Mouse (Mus musculus) liver (tissue): ENCODE data around the gene Ldhd.
A peak's percentile ranks its signal among the peaks of the same experiment; 100 is the strongest.

ENCODE experiments used
- DNase-seq: peaks from one replicate; pipeline ENCODE4 v3.0.0-alpha.2; 2020; ENCODE audit warnings: mixed read lengths

Ldhd gene

DNA sequence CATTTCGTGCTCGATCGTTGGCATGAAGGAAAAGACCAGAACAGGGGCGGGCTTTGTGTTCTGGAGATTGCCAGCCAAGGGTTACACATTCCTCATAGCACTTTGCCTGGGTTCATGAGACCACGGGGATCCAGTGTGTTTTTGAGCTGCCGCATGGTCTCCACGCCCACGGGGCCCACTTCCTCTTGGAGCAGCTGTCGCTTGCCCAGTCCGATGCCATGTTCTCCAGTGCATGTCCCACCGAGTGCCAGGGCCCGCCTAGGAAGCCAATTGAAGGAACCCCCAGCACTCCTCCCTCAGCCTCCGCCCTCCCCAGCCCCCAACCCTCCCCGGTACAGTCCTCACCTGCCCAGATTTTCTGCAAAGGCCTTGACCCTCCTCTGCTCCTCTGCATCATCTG, 3.2 kb downstream of the Ldhd start:
- no peak for DNase-seq

DNA sequence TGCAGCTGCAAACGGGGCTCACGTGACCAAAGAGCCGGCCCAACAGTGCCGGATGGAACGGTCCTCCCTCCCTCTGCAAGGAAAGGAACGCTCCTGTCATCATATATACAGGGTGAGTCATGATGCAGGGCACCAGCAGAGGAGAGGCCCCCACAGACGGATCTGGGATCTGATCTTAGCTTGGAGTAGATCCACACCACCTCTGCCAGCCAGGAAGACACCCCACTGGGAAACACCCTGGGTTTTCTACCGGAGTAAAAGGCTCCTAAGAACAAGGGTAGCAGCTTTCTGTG, 3.7 kb downstream of the Ldhd start:
- no peak for DNase-seq

DNA sequence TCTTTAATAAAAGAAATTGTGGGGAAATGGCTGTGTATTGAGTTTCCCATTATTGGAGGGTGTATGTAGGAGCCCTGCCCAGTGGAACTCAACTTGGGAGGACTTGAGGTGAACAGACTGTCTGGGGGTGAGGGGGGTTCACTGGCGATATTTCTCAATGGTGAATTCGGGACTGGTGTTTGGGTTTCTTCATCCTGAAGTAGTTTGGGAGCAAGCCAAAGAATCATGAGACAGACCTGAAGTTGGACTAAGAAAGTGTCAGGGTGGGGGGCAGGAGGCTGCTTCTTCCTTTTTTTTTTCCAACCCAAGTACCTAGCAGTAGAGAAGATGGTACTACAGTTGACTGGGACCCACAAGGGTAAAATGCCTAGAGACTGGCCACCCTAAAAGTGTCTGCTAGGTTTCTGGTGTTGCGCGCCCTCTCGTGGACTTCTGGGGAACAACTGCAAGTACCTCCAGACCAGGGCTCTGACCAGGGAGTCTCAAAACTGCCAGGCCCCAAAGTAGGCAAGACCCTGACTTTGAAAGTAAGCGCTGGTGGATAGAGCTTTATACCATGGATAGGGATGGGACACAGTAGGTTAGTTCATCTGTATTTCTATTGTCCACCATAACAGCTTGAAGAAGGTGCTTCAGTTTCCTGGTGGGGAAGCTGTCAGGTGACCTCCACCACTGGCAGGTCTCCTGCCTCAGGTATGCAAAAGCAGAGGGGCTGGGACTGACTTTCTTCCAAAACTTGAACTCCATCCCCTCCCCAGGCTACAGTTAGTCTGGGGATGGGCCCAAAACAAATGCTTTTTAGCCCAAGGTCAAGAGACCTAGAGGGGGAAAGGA, 4.3 kb downstream of the Ldhd start:
- peak; percentile 81 for DNase-seq

DNA sequence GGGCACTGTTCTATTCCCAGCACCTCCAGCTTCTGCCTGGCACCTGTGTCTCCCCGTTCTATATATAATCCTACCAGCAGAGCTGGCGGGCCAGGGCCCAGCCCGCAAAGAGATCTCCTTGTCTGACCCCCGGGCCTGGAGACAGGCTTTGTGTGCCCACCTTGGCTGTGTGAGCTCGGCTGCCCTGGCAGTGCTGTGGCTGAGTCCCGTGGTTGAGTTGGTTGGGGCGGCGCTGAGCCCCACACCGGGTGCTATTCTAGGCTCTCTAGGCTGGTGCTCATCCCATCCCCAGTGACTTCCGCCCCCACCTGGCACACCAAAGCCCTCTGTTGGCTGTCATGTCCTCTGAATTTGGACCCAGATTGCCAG, 5.3 kb downstream of the Ldhd start:
- DNase-seq: no peak

DNA sequence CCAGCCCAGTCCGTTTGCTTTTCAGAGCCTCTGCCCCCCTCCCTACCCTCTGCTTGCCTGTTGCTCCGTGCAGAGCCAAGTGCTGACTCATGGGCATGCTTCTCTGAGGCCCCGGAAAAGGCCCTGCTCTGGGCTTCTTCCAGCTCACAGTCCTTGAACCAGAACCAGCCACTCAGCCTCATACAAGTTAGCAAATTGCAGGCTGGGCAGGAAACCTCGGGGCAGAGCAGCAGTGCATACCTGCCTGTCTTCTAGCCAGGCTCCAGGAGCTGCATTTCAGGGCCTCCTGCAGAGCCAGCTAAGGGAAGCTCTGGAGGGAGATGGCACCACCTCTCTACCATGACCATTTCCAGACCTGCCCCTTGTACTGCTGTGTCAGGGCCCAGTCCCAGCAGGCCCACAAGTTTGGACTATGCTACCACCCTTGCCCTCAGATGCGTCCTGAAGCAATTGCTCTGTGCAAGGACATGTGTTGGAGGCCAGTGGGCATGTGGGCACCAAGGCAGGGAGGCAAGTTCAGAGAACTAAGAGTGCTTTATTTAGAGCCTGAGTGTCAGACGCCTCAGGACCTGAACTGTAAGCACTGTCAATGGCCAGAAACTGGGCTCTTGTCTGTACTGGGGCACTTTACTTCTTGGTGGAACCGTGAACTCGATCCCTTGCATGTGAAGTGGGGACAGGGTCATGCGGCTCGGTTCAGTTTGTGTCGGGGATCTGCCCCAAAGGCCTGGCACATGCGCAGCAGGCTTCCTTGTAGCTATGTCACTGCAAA, 5.9 kb downstream of the Ldhd start:
- DNase-seq: no peak

DNA sequence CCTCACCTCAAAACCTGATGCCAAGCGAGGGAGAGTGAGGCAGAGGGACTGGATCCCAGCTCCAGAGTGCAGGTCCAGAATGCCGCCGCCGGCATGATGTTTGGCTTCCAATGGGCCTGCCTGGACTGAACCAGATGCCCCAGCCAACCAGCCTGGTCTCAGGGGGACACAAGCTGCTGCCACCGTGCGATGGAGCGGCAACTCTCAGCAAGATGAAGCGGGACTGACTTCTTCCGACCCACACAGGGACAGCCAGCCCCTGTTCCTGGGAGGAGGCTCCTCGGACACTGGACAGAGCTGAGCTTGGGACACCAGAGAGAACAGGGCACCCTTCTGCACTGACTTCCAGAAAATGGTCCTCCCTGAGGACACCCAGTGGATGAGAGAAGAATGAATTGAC, 7.6 kb downstream of the Ldhd start:
- no peak for DNase-seq

DNA sequence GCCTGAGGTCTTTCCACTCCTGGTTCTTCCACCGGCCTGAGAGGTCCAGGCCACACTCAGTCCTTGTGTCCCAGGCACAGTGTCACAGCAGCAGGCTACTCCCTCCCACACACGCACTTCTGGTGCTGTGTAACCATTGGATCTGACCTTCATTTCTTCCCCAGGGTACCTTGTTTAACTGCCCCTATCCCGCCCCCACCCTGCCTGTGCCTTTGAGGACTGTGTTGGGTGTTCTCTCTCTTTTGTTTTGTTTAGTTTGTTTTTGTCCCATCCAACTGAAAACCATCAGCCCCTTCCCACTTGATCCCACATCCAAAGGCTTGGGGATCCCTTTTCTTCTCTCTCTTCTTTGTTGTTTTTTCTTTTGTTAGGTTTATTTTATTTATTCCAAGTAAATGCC, 8.1 kb downstream of the Ldhd start:
- no peak for DNase-seq

DNA sequence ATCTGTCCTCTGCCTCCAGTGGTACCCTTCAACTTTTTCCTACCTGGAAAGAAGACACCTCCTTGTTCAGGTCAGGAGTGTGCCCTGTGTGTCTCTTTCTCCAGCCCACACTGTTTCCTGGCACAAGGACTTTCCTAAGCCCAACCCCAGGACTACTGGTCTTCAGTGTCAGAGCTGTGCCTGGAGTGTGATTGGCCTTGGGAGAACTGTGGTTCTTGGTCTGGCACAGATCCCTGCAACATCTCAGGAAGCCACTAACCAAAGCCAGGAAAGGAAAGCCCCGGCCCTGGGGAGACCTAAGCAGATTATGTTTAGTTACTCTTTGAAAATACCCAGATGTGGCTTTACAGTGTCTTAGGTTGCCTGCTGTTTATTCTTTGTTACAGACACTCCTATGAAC, 10.2 kb downstream of the Ldhd start:
- no peak for DNase-seq

DNA sequence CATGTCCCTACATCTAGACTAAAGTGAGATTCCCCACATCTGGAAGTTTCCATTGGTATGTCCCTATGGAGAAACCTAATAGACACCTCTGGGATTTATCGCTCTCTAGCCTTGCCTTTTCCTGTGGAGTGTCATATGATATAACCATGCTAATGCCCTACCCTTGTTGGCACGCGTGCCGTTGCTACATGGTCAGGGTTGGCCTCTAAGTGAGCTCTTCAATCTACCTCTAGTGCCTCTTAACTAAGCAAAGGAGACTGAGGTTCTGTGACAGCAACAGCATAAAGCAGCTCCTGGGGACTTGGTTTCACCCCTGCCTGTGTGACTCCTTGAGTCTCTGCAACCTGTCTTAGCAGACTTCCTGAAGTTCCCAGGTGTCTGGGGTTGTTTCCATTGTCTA, 11.9 kb downstream of the Ldhd start:
- DNase-seq: no peak

DNA sequence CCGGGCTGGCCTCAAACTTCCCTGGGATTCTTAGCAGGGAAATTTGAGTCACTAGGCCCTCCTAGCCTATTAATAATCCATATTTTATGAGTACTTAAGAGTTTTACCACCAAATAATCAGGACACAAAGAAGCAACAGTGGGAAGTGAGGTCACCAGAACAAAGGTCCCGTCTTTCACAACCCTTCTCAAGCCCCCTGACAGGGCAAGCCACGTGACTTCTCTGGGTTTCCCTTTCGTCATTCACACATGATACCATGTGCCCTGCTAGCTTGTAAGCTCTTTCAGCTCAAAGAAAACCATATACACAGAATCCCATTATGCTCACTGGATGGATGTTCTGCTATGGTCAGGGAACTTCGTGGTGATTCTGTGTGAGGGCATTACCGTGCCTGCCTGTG, 12.4 kb downstream of the Ldhd start:
- no peak for DNase-seq

DNA sequence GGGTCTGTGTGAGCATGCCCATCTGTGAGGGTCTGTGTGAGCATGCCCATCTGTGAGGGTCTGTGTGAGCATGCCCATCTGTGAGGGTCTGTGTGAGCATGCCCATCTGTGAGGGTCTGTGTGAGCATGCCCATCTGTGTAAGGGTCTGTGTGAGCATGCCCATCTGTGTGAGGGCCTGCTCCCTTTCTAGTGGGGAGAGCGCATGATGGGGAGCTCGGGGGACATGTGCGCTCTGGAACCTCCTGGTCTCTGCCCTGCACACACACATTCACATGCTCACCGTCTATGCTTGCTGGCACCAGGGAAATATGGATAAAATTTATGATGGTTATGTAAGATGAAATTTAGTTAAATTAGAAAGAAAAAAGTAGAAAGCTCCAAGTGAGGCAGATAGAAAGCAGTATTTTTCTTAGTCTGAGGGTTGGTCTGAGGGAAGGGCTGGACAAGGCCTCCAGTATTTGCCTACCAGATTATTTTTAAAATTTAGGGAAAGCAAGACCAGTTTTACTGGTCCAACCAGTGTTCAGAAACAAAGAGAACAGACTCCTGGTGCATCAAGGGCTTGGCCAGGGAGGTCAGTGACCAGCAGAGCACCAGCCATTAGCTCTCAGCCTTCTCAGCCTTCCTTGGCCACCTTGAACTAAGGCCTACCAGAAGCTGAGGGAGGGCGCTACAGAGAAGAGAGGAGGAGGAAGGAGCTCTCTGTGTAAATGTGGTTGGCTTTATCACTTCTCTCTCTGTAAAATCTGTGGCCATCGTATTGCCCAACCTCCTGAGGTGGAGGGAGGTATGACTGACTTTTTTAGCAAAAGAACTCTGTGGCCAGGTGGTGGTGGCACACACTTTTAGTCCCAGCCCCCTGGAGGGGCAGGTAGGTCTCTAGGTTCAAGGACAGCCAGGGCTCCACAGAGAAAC, 15.1 kb downstream of the Ldhd start:
- no peak for DNase-seq

DNA sequence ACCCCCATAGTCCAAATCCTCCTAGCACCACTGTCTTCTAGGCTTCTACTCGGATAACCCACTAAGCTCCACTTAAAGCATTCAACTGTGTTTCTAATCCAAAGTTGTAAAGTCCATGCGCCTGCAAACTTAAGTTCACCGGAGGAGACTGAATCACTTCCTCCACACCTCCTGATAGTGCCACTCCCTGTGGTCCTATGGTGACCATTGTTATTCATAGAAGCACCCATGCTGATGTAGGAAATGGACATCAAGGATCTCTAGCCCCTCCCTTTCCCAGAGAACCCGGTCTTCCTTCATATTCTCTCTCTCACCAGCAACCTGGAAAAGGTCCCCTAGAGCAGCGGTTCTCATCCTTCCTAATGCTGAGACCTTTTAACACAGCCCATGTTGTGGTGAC, 17.0 kb downstream of the Ldhd start:
- DNase-seq: no peak

DNA sequence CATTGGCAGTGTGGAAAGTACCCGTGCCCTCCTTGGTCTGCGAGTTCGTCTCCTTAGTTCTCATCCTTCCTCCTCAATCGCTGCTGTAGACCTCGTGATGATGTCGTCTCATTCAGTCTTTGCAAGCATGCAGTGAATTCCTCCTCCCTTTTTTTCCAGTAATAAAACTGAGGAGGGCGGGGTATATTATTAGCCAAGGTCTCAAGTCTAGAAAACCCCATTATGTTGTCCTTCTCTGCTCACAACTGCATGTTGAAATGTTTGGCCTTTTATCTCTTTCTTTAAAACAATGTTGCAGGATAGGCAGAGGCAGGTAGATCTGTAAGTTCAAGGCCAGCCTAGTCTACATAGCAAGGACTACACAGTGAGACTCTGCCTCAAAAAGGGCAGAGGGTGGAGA, 22.8 kb downstream of the Ldhd start:
- DNase-seq: no peak

DNA sequence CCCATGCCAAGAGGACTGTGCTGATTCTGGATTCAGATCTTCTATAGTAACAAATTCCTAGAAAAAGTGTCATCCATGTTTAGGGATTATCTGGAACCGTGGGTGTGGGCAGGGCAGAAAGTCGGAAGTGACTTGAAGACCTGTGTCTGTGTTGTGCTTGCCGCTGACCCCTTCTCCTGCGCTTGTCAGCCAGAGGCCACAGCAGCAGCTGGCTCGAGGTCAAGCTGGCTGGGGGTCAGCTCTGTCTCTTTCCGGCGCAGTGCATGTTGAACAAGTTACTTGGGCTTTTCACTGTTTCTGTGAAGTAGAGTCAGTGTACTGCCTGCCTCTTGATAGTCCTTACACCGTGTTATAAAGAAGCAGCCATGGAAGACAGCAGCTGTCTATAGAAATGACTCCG, 23.2 kb downstream of the Ldhd start:
- no peak for DNase-seq

DNA sequence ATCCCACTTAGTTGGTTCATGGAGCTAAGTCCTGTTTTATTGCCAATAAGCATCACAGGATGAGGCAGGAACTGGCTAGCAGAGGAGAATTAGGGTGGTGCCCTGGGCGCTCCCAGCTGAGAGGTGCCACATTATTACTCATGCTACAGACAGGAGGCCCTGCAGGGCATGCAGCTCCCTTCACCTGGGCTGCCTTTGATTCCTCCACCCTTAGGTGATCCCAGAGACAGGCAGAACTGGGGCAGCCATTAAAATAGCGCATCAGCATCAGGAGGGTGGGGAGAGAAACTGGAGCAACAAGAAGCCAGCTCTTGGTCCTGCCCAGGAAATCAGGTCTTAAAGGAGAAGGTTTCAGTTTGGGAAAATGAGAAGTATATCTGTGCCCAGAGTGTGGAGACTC, 25.2 kb downstream of the Ldhd start:
- DNase-seq: no peak

DNA sequence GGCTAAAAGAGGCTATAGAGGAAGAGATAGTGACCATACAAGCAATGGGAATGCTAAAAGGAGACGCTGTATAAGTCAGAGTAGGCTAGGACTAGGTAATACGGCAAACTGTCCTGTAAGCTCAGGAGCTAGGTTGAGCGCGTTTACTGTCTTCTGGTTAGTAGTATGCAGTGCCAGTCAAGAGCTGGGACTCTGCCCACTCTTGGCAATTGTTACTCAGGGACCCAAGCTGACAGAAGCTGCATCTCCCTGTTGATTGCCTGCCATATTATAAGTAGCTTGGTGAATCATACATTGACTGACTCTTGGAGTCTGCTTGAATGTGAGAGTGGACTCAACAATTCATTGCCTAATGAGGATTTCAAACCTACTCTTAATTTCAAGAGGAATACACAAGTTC, 28.1 kb downstream of the Ldhd start:
- no peak for DNase-seq

DNA sequence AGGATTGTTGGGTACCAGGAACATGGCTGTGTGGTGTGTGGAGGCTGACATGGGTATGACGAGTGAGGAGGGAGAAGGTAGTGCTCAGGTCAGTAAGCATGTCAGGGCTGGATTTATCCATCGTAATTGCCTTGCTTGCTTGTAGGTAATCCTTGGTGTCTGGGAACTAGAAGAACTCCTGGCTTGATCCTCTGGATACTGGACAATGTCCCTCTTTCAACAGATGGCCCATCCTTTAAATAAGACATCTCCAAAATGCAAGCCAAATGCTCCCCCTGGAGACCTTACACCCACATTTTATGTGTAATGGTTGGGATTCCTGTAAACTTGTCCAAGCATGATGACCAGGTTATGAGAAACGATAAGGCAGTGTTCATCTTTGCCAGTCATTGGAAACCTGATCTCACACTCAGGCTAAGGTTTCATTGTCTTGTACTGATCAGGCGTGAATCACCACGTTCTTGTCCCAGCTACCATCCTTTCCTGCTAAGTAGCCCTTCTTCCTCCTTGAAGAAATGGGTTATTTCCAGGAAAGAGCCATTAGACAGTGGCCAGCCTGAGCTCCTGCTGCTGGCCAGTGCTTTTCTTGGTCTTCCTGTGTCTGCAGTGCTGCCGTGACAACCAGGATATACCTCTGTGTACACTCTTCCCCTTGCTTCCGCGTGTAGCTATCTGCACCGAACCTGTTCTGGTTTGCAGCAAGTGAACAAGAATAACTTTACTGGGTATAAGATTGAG, 30.3 kb downstream of the Ldhd start:
- no peak for DNase-seq

DNA sequence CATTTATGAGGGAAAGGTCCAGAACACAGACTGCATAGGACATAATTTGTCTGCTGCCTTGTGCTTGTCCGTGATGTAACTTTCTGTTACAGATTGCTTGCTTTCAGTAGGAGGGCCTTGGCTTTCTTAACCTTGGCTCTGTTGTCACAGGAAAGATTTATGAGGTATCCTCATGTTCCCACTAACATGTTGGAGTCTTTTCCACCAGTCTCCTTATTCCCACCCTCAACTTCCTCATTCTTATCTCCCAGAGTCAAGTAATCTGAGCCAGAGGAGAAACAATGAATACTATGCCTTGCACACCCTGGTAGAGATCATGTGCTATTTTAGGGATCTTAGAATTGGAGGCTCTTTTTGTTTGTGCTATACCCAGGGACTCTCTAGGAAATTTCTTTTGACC, 32.9 kb downstream of the Ldhd start:
- no peak for DNase-seq

DNA sequence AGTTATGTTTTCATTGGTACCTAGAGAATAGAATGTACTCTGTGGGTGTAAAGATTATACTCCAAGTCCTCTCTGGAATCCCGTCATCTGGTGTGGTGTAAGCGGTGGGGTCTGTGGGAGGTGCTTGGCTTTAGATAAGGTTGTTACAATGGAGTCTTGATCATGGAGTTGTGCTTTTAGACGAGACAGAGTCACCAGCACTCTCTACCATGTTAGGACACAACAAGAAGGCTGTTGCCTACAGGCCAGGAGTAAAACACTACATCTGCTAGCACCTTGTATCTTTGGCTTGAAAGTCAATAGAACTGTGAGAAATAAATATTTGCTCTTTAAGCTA, 33.7 kb downstream of the Ldhd start:
- peak; percentile 12 for DNase-seq

DNA sequence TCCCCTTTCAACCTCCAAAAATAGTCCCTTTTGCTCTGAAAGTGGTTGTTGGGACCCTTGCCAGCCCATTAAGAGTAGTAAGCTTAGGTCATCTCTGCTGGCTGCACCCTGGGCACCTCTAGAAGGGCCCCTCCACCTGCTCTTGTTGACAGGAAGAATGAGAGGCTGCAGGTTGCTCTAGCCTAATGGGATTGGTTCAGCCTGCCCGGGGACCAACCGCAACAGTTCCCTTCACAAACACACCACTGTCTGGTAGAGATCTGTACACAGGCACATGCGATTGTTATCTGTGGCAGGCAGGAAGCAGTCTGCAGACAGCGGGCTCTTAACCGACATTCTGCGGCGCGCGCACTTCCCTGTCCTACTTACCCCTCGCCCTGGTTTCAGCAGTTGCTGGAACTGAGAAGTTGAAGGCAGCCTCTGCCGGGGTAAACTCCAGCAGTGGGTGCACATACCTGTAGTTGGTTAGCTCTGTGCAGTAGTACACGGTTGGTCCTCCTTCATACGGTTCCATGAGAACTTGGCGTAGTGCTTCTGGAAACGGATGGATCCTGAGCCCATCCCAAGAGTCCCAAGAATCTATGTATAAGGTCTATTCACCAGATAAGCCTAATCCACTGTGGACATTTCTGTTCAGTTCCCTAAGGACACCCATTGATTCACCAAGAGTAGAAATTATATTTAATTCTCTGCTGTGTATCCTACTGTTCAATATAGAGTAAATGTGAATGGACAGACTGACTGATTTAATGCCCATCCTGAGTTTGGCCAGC, 34.3 kb downstream of the Ldhd start:
- peak; percentile 76 for DNase-seq

DNA sequence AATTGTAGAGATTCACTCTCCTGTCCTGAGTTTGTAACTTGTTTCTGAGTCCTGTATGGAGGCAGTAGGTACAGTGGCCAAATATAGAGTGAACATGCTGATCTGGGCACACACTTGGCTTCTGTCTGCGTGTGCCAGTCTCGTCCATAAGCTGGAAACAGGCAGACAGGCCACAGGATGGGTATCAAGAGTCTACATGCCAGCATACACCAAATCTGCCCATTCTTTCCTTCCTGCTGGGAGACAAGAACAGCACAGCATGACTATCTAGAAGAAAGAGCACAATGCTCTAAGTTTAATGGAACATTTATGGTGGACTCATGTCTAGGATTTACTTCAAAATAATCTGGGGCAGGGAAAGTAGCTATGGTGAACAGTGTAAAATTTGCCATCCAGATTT, 35.2 kb downstream of the Ldhd start:
- DNase-seq: no peak
